Mouse (Mus musculus) liver, postnatal 0 days (tissue): ENCODE measurements around the gene D130052B06Rik. TPM values are rescaled to one million over a fixed set of nuclear protein-coding genes. Genes with fewer than 3 reads are reported as not detected.

Experiments used
- ATAC-seq: fragments of 200-750 bp; cut with Nextera tagmentation; 2 replicates; pipeline ENCODE4 v1.8.0; 2017; ENCODE audit warnings: mild to moderate bottlenecking, moderate library complexity
- DNase-seq: peaks from one replicate; pipeline ENCODE4 v3.0.0-alpha.2; 2016
- H3K27ac ChIP-seq: fragments of 300-500 bp; sonication (generic); 2 replicates; pipeline ENCODE4 v1.5.1; 2014; ENCODE audit warnings: antibody characterized with exemption, moderate library complexity, mild to moderate bottlenecking, low read depth
- H3K27me3 ChIP-seq: fragments of 300-500 bp; sonication (generic); 2 replicates; pipeline ENCODE4 v1.6.1; 2014; ENCODE audit warnings: low read length, control low read depth, mixed read lengths; ENCODE audit not compliant: insufficient read depth
- H3K36me3 ChIP-seq: fragments of 300-500 bp; sonication (generic); replicated peaks from 2 replicates; pipeline ENCODE4 v1.6.1; 2014; ENCODE audit warnings: mild to moderate bottlenecking, control low read depth, low read length, moderate library complexity, mixed read lengths; ENCODE audit not compliant: insufficient read depth
- H3K4me1 ChIP-seq: fragments of 300-500 bp; sonication (generic); 2 replicates; pipeline ENCODE4 v1.6.1; 2014; ENCODE audit warnings: antibody characterized with exemption, mild to moderate bottlenecking, control low read depth; ENCODE audit not compliant: insufficient read depth
- H3K4me2 ChIP-seq: fragments of 300-500 bp; sonication (generic); 2 replicates; pipeline ENCODE4 v1.6.1; 2014; ENCODE audit warnings: low read depth, mild to moderate bottlenecking, low read length, moderate library complexity, mixed read lengths
- H3K4me3 ChIP-seq: fragments of 300-500 bp; sonication (generic); 2 replicates; pipeline ENCODE4 v1.5.1; 2014; ENCODE audit warnings: low read depth, low read length
- H3K9ac ChIP-seq: fragments of 300-500 bp; sonication (generic); replicated peaks from 2 replicates; pipeline ENCODE4 v1.6.1; 2014; ENCODE audit warnings: mild to moderate bottlenecking, moderate library complexity
- H3K9me3 ChIP-seq: fragments of 300-500 bp; sonication (generic); 2 replicates; pipeline ENCODE4 v1.6.1; 2016; ENCODE audit warnings: mild to moderate bottlenecking, control low read depth, low read length, mixed read lengths
- CTCF ChIP-seq: sonication (generic); IDR thresholded peaks from 2 replicates; pipeline ENCODE4 v1.5.1; 2016; ENCODE audit warnings: antibody characterized with exemption, low read depth
- EP300 ChIP-seq: IDR thresholded peaks from 2 replicates; pipeline ENCODE4 v1.6.1; 2016; ENCODE audit warnings: antibody characterized with exemption, low read depth, mild to moderate bottlenecking
- WGBS: fragments of 180-500 bp; shearing (Covaris S2); extraction: QIAGEN DNeasy Blood & Tissue Kit; methylation state at CpG from one replicate; pipeline ENCODE4 v1.1.7; 2014; ENCODE audit not compliant: insufficient replicate concordance; 5-methylcytosine and 5-hydroxymethylcytosine counted together
- polyA plus RNA-seq: library from polyadenylated mRNA; unstranded; fragments of >200 nt; fragmentation: Nextera tagmentation; extraction: Ambion mirVana; gene quantifications from 2 replicates; pipeline ENCODE4 v1.2.1, GENCODE M21; 2015

D130052B06Rik gene
- polyA plus RNA-seq, 1 experiment from 2014 or later = not detected

- H3K4me3 ChIP-seq = no peak within 1 kb of the TSS
- H3K36me3 ChIP-seq = no peaks in the 10 kb centered on the region
- ATAC-seq (no peak), DNase-seq (no peak)
- H3K27me3 ChIP-seq = no peaks in the 10 kb centered on the region
- no peaks in the 10 kb centered on the region for H3K9me3 ChIP-seq
- H3K4me1 ChIP-seq = no peaks in the 10 kb centered on the region
- TF ChIP-seq CTCF (no peak), EP300 (no peak)
- WGBS = 52% methylated on average over 6 of the region's 6 CpGs
- H3K27ac ChIP-seq = no peak within 1 kb of the TSS
- H3K9ac ChIP-seq = no peak within 1 kb of the TSS
- no peak within 1 kb of the TSS for H3K4me2 ChIP-seq
Observed at GRCm38 (mm10) chr11:33578859-33579258, 20.2 kb upstream of the D130052B06Rik start, which contains the start of gene Gabrp. Gene Gabrp (minus strand): TSS chr11:33578959.

- no peak for ATAC-seq
- 30% methylated on average over 3 of the region's 3 CpGs for WGBS
- Histone ChIP-seq H3K9me3 (no peaks in the 10 kb centered on the region), H3K27ac (no peak overlapping the region), H3K27me3 (no peaks in the 10 kb centered on the region), H3K4me3 (no peak overlapping the region), H3K4me2 (no peak overlapping the region), H3K9ac (no peak overlapping the region), H3K4me1 (no peaks in the 10 kb centered on the region), H3K36me3 (no peaks in the 10 kb centered on the region)
- no peak for DNase-seq
- no peak for TF ChIP-seq EP300
- TF ChIP-seq CTCF = no peak
Observed at GRCm38 (mm10) chr11:33579621-33580020, 19.5 kb upstream of the D130052B06Rik start.

GRCm38 (mm10) chr11:33586614-33587013 lies 12.5 kb upstream of the D130052B06Rik start:
- H3K27ac ChIP-seq = no peak overlapping the region
- no peak overlapping the region for H3K4me2 ChIP-seq
- TF ChIP-seq EP300 (no peak), CTCF (no peak)
- H3K9me3 ChIP-seq = no peaks in the 10 kb centered on the region
- H3K27me3 ChIP-seq = no peaks in the 10 kb centered on the region
- H3K36me3 ChIP-seq = no peaks in the 10 kb centered on the region
- no peaks in the 10 kb centered on the region for H3K4me1 ChIP-seq
- 67% methylated on average over 6 of the region's 6 CpGs for WGBS
- ATAC-seq (no peak), DNase-seq (no peak)
- no peak overlapping the region for H3K9ac ChIP-seq
- no peak overlapping the region for H3K4me3 ChIP-seq

GRCm38 (mm10) chr11:33590771-33591170 lies 8.3 kb upstream of the D130052B06Rik start:
- DNase-seq = no peak
- no peak overlapping the region for H3K4me3 ChIP-seq
- no peaks in the 10 kb centered on the region for H3K9me3 ChIP-seq
- no peaks in the 10 kb centered on the region for H3K27me3 ChIP-seq
- ATAC-seq = no peak
- WGBS = 81% methylated on average over 3 of the region's 3 CpGs
- no peak overlapping the region for H3K9ac ChIP-seq
- H3K27ac ChIP-seq = no peak overlapping the region
- H3K4me2 ChIP-seq = no peak overlapping the region
- no peaks in the 10 kb centered on the region for H3K4me1 ChIP-seq
- TF ChIP-seq CTCF (no peak), EP300 (no peak)
- no peaks in the 10 kb centered on the region for H3K36me3 ChIP-seq

GRCm38 (mm10) chr11:33592826-33593225 lies 6.3 kb upstream of the D130052B06Rik start:
- ATAC-seq = no peak
- Histone ChIP-seq H3K36me3 (no peaks in the 10 kb centered on the region), H3K9ac (no peak overlapping the region), H3K4me3 (no peak overlapping the region), H3K27ac (no peak overlapping the region), H3K4me2 (no peak overlapping the region), H3K27me3 (no peaks in the 10 kb centered on the region), H3K9me3 (no peaks in the 10 kb centered on the region), H3K4me1 (no peaks in the 10 kb centered on the region)
- TF ChIP-seq EP300 = no peak
- TF ChIP-seq CTCF = no peak
- no peak for DNase-seq
- WGBS = 79% methylated on average over 4 of the region's 4 CpGs

GRCm38 (mm10) chr11:33596655-33597054 lies 2.4 kb upstream of the D130052B06Rik start:
- H3K4me2 ChIP-seq = no peak overlapping the region
- H3K36me3 ChIP-seq = no peaks in the 10 kb centered on the region
- 71% methylated on average over 4 of the region's 4 CpGs for whole genome bisulfite sequencing
- no peak overlapping the region for H3K27ac ChIP-seq
- TF ChIP-seq CTCF = no peak
- no peak for TF ChIP-seq EP300
- H3K9me3 ChIP-seq = no peaks in the 10 kb centered on the region
- H3K4me1 ChIP-seq = no peaks in the 10 kb centered on the region
- no peak for ATAC-seq
- H3K27me3 ChIP-seq = no peaks in the 10 kb centered on the region
- H3K4me3 ChIP-seq = no peak overlapping the region
- no peak for DNase-seq
- H3K9ac ChIP-seq = no peak overlapping the region

GRCm38 (mm10) chr11:33603174-33603573 lies 4.1 kb downstream of the D130052B06Rik start:
- no peak overlapping the region for H3K27ac ChIP-seq
- H3K9me3 ChIP-seq = no peaks in the 10 kb centered on the region
- DNase-seq = no peak
- H3K9ac ChIP-seq = no peak overlapping the region
- no peaks in the 10 kb centered on the region for H3K27me3 ChIP-seq
- TF ChIP-seq EP300 (no peak), CTCF (no peak)
- no peaks in the 10 kb centered on the region for H3K4me1 ChIP-seq
- H3K36me3 ChIP-seq = no peaks in the 10 kb centered on the region
- no peak for ATAC-seq
- no peak overlapping the region for H3K4me2 ChIP-seq
- WGBS = 51% methylated on average over 2 of the region's 2 CpGs
- no peak overlapping the region for H3K4me3 ChIP-seq
